Mouse (Mus musculus) erythroblast, embryonic 14.5 days (primary cell): ENCODE measurements at regions not wholly inside any gene's neighbourhood (a gene's known extent, or its start where the extent isn't known, plus 50 kb on each side); places are given as distances from the start of the nearest gene placed in this dataset.

Experiments
- H3K27me3 ChIP-seq: 2 replicates; pipeline ENCODE4 v1.6.1; 2012; ENCODE audit warnings: inconsistent platforms; ENCODE audit not compliant: control insufficient read depth
- H3K36me3 ChIP-seq: 2 replicates; pipeline ENCODE4 v1.6.1; 2012; ENCODE audit warnings: mild to moderate bottlenecking, inconsistent platforms; ENCODE audit not compliant: control insufficient read depth
- H3K4me1 ChIP-seq: 2 replicates; pipeline ENCODE4 v1.6.1; 2012; ENCODE audit warnings: inconsistent platforms; ENCODE audit not compliant: control insufficient read depth
- H3K4me3 ChIP-seq: replicated peaks from 2 replicates; pipeline ENCODE3; 2012; ENCODE audit warnings: moderate library complexity, mild to moderate bottlenecking, inconsistent platforms
- H3K9me3 ChIP-seq: 2 replicates; pipeline ENCODE4 v1.6.1; 2012; ENCODE audit warnings: low read length, inconsistent platforms, mixed read lengths; ENCODE audit not compliant: control insufficient read depth
- GATA1 ChIP-seq: IDR thresholded peaks from 2 replicates; pipeline ENCODE4 v1.6.1; 2012; ENCODE audit warnings: low read length, inconsistent platforms, mixed read lengths
- TAL1 ChIP-seq: IDR thresholded peaks from 3 replicates; pipeline ENCODE4 v1.6.1; 2012; ENCODE audit warnings: low read length, inconsistent platforms, mixed read lengths

DNA sequence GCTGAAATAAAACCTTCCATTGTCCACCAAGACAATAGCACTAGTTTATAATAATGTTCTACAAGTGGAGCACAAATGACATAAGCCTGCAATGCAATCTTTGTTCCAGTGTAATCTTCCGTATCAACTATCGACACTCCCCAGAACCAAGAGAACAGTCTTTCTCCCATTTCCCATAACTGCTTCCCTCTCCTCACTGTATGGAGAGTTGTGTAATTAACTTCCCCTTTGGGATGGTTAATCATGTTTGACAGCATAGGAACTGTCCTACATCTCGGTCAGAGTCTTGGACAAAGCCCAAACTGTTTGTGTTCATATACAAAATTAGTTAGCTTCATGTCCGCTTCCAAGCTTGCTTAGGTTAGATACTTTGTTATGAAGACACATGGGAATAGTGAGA lies 225.8 kb upstream of the Marcks start:
- Histone ChIP-seq H3K36me3 (no peaks in the 10 kb centered on the region), H3K9me3 (no peaks in the 10 kb centered on the region), H3K4me3 (no peak overlapping the region), H3K27me3 (no peaks in the 10 kb centered on the region), H3K4me1 (no peaks in the 10 kb centered on the region)
- no peak for TF ChIP-seq GATA1
- no peak for TF ChIP-seq TAL1

DNA sequence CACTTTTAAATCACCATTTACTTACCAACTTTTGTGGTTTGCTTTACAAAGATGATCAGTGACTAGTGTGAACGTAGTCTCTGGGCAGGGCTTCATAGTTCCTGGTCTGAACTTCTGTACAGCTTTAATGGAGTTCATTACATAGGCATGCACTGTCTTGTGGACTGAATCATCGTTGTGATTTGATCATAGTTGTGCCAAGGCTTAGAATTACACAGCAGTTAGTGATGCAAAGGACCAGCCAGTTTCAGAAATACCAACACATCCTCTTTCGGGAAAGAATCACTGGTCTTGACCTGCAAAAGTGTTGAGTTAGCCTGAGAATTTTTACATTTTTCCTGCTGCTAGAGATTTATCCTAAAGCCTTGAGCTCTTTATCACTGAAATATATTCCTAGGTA lies 222.3 kb upstream of the Marcks start:
- H3K9me3 ChIP-seq, result no peaks in the 10 kb centered on the region
- TF ChIP-seq GATA1, result no peak
- TF ChIP-seq TAL1, result no peak
- no peaks in the 10 kb centered on the region for H3K27me3 ChIP-seq
- no peaks in the 10 kb centered on the region for H3K36me3 ChIP-seq
- H3K4me3 ChIP-seq, result no peak overlapping the region
- no peaks in the 10 kb centered on the region for H3K4me1 ChIP-seq

DNA sequence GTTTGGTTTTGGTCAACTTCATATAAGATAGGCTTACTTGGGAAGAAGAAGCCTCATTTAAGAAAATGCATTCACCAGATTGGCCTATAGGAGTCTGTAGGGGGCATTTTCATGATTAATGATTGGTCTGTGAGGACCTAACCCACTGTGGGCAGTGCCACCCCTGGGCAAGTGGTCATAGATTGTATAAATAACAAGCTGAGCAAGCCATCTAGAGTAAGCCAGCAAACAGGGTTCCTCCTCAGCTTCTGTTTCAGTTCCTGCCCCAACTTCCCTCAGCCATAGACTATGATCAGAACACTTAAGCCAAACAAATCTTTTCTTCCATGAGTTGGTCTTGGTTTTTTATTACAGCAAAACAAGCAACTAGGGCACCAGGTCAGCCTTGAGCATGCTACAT lies 220.2 kb upstream of the Marcks start:
- H3K4me1 ChIP-seq, result no peaks in the 10 kb centered on the region
- H3K9me3 ChIP-seq, result no peaks in the 10 kb centered on the region
- no peak for TF ChIP-seq TAL1
- no peak for TF ChIP-seq GATA1
- no peaks in the 10 kb centered on the region for H3K36me3 ChIP-seq
- H3K4me3 ChIP-seq, result no peak overlapping the region
- no peaks in the 10 kb centered on the region for H3K27me3 ChIP-seq

DNA sequence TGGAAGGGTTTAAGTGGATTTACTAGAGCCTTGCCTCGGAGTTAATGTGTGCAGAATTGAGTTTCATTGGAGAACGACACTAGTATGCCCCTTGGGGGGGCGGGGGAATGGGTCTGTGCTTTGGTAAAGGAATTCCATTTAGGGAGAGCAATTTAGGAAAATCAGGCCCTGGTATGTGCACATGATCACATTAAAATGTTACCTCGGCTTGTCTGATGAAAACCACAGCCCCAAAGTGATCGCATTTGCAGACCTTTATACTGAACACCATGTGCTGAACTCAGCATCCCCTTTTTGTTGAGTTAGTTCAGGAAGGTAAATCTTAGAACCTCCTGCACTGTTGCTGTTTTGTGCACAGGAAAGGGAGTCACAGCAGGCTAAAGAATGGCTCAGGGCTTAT lies 219.6 kb upstream of the Marcks start:
- H3K36me3 ChIP-seq, result no peaks in the 10 kb centered on the region
- H3K27me3 ChIP-seq, result no peaks in the 10 kb centered on the region
- TF ChIP-seq TAL1 (no peak), GATA1 (no peak)
- H3K4me1 ChIP-seq, result no peaks in the 10 kb centered on the region
- H3K4me3 ChIP-seq, result no peak overlapping the region
- H3K9me3 ChIP-seq, result no peaks in the 10 kb centered on the region

DNA sequence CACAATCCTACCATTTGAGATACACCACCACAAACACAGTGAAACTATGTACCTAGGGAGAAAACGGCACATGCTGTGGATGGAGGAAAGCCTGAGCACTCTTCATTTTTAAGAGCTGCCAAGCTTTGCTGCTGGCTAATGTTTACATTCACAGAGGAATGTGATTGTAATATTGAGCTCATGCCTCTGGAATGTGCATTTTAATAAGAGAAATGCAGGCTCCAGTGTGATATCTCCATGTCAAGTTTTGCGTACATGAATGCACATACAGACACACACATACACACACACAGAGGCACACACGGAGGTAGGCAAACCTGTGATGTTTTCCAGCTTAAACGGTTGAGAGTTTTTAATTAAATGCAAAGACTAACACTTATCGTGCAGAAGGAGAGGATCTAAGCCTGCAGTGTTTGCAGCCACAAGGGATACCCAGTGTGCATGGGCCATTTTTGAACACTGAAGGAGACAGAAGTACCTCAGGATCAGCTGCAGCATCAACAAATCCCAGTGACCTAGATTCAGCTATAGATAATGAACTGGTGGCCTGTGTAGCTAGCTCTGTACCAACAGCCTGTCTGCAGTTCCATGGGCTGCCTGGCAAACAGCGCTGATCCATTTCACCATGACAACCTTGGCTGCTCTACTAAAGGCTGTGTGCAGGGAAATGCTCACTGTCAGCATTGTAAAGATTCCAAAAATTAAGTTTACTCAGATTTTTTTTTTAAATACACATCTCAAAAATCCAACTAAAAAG lies 218.8 kb upstream of the Marcks start:
- Histone ChIP-seq H3K9me3 (no peaks in the 10 kb centered on the region), H3K4me1 (no peaks in the 10 kb centered on the region), H3K4me3 (no peak overlapping the region), H3K36me3 (no peaks in the 10 kb centered on the region), H3K27me3 (no peaks in the 10 kb centered on the region)
- TF ChIP-seq TAL1 (no peak), GATA1 (no peak)

DNA sequence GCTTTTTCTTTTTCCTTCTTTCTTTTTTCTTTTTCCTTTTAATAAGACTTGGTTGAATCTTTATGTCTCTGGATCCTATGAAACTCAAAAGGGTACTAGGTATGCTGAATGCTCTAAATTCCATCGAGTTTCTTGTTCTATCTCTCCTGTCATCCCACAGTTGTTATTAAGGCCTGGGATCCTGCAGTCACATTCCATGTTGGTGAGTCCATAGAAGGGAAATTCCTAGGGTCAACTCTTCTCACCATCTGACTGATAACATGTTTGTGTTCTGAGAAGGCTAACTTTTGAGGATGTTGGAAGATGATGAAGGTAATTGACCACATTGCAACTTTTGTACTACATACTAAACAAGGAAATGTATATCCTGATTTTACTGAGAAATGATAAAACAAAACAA lies 210.5 kb upstream of the Marcks start:
- TF ChIP-seq GATA1, result no peak
- no peak for TF ChIP-seq TAL1
- Histone ChIP-seq H3K36me3 (no peaks in the 10 kb centered on the region), H3K9me3 (no peaks in the 10 kb centered on the region), H3K4me1 (no peaks in the 10 kb centered on the region), H3K27me3 (no peaks in the 10 kb centered on the region), H3K4me3 (no peak overlapping the region)

DNA sequence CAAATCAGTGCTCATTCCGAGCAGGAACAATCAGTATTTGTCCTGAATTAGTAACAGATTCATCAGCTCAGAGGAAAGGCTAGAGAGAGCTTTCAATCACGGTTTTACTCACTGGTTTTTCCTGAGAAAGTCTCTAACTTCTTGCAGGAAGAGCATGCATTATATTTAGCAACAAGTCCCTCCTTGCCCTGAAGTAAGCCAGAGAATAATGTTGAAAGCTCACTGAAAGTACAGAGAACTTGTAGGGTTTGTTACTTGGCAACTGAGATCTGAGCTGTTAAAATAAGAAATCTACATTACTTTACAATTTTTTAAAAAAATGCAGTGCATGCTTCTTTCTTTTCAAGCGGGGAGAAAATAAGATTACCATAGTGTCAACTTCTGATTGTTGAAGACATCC lies 209.7 kb upstream of the Marcks start:
- Histone ChIP-seq H3K27me3 (no peaks in the 10 kb centered on the region), H3K4me1 (no peaks in the 10 kb centered on the region), H3K4me3 (no peak overlapping the region), H3K9me3 (no peaks in the 10 kb centered on the region), H3K36me3 (no peaks in the 10 kb centered on the region)
- TF ChIP-seq TAL1 (no peak), GATA1 (no peak)

DNA sequence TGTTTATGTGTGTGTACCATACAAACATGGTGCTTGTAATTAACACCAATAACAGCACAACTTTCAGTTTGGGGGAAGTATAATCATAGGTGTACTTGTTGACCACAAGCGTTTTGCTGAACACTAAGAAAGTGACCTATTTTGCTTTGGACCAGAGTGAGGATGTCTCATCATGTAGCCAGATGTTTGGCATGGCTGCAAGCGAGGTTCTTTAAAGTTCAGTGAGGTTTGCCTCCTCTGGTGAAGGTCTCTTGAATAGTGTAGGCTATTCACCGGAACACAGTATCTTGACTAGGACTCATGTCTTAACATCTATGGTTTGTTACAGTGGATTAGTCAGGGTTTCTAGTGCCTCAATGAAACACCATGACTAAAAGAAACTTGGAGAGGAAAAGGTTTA lies 208.9 kb upstream of the Marcks start:
- no peaks in the 10 kb centered on the region for H3K27me3 ChIP-seq
- no peak overlapping the region for H3K4me3 ChIP-seq
- no peaks in the 10 kb centered on the region for H3K9me3 ChIP-seq
- no peaks in the 10 kb centered on the region for H3K36me3 ChIP-seq
- no peaks in the 10 kb centered on the region for H3K4me1 ChIP-seq
- TF ChIP-seq GATA1 (no peak), TAL1 (no peak)

DNA sequence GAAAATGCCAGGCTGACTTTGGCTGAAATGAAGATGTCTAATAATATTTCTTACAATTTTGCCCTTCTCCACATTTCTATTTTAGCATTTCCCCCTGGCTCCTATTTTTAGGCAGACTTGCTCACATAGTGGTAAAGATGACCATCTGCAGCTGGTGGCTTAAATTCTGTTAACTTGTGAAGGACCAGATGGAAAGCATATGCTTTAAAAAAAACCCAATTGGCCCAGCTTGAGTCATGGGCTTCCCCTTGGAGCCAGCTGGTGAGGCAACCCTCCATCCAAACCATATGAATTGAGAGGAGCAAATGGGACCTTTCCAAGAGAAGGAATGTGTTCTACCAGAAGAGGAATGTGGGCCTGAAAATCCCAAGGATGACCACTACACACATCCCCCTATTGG lies 204.0 kb upstream of the Marcks start:
- no peaks in the 10 kb centered on the region for H3K36me3 ChIP-seq
- H3K27me3 ChIP-seq, result no peaks in the 10 kb centered on the region
- H3K4me3 ChIP-seq, result no peak overlapping the region
- H3K4me1 ChIP-seq, result no peaks in the 10 kb centered on the region
- TF ChIP-seq GATA1 (no peak), TAL1 (no peak)
- H3K9me3 ChIP-seq, result no peaks in the 10 kb centered on the region

DNA sequence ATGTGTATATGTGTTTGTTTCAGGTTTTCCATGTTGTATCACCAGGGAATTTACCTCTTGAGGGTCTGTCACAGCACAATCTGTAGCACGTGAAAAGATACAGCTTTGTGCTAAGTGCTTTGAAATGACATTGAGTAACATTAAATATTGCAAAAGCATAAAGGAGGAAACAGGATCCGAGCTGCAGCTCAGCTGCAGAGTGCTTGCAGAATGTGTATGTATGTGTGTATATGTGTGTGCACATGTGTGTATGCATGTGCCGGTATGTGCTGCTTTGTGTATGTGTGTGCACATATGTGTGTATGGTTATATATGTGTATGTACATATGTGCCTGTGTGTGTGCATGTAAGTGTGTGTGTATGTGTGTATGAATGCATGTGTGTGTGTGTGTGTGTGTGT lies 200.9 kb upstream of the Marcks start:
- Histone ChIP-seq H3K4me3 (no peak overlapping the region), H3K9me3 (no peaks in the 10 kb centered on the region), H3K4me1 (no peaks in the 10 kb centered on the region), H3K27me3 (no peaks in the 10 kb centered on the region), H3K36me3 (no peaks in the 10 kb centered on the region)
- TF ChIP-seq TAL1, result no peak
- no peak for TF ChIP-seq GATA1
